Mouse (Mus musculus): ENCODE measurements at regions not wholly inside any gene's neighbourhood (a gene's known extent, or its start where the extent isn't known, plus 50 kb on each side); places are given as distances from the start of the nearest gene placed in this dataset.

GRCm38 (mm10) chr9:112014796-112015195 is 220.9 kb downstream of the Arpp21 start:
- no peak overlapping the region for H3K4me3 ChIP-seq (ENCODE audit: low read depth, low read length)
- H3K27ac ChIP-seq (ENCODE audit: low read depth, low read length), result no peak overlapping the region
- H3K27me3 ChIP-seq (ENCODE audit: control insufficient read depth, insufficient read depth, low read length), result no peaks in the 10 kb centered on the region
- no peaks in the 10 kb centered on the region for H3K9me3 ChIP-seq (ENCODE audit: control insufficient read depth, low read length)
- no peak for ATAC-seq (ENCODE audit: low read depth)
- no peaks in the 10 kb centered on the region for H3K4me1 ChIP-seq (ENCODE audit: control insufficient read depth, insufficient read depth, low read length)
- H3K36me3 ChIP-seq (ENCODE audit: control insufficient read depth, insufficient read depth, low read length), result no peaks in the 10 kb centered on the region
- H3K4me2 ChIP-seq (ENCODE audit: low read depth, low read length), result no peak overlapping the region
- 82% methylated on average over 6 of the region's 6 CpGs for WGBS
- H3K9ac ChIP-seq (replicated peaks; ENCODE audit: low read depth, low read length), result no peak overlapping the region

GRCm38 (mm10) chr9:111994401-111994800 is 241.3 kb downstream of the Arpp21 start:
- 65% methylated on average over 4 of the region's 4 CpGs for WGBS
- H3K4me2 ChIP-seq (ENCODE audit: low read depth, low read length), result no peak overlapping the region
- no peak for ATAC-seq (ENCODE audit: low read depth)
- H3K27me3 ChIP-seq (ENCODE audit: control insufficient read depth, insufficient read depth, low read length), result no peaks in the 10 kb centered on the region
- no peaks in the 10 kb centered on the region for H3K36me3 ChIP-seq (ENCODE audit: control insufficient read depth, insufficient read depth, low read length)
- no peaks in the 10 kb centered on the region for H3K9me3 ChIP-seq (ENCODE audit: control insufficient read depth, low read length)
- no peak overlapping the region for H3K9ac ChIP-seq (replicated peaks; ENCODE audit: low read depth, low read length)
- no peaks in the 10 kb centered on the region for H3K4me1 ChIP-seq (ENCODE audit: control insufficient read depth, insufficient read depth, low read length)
- H3K27ac ChIP-seq (ENCODE audit: low read depth, low read length), result no peak overlapping the region
- no peak overlapping the region for H3K4me3 ChIP-seq (ENCODE audit: low read depth, low read length)

GRCm38 (mm10) chr9:111993844-111994243 is 241.9 kb downstream of the Arpp21 start:
- ATAC-seq (ENCODE audit: low read depth), result no peak
- WGBS, result 42% methylated on average over 4 of the region's 4 CpGs
- no peak overlapping the region for H3K27ac ChIP-seq (ENCODE audit: low read depth, low read length)
- no peaks in the 10 kb centered on the region for H3K9me3 ChIP-seq (ENCODE audit: control insufficient read depth, low read length)
- H3K36me3 ChIP-seq (ENCODE audit: control insufficient read depth, insufficient read depth, low read length), result no peaks in the 10 kb centered on the region
- no peak overlapping the region for H3K4me2 ChIP-seq (ENCODE audit: low read depth, low read length)
- no peaks in the 10 kb centered on the region for H3K4me1 ChIP-seq (ENCODE audit: control insufficient read depth, insufficient read depth, low read length)
- no peak overlapping the region for H3K9ac ChIP-seq (replicated peaks; ENCODE audit: low read depth, low read length)
- H3K27me3 ChIP-seq (ENCODE audit: control insufficient read depth, insufficient read depth, low read length), result no peaks in the 10 kb centered on the region
- H3K4me3 ChIP-seq (ENCODE audit: low read depth, low read length), result no peak overlapping the region

DNA sequence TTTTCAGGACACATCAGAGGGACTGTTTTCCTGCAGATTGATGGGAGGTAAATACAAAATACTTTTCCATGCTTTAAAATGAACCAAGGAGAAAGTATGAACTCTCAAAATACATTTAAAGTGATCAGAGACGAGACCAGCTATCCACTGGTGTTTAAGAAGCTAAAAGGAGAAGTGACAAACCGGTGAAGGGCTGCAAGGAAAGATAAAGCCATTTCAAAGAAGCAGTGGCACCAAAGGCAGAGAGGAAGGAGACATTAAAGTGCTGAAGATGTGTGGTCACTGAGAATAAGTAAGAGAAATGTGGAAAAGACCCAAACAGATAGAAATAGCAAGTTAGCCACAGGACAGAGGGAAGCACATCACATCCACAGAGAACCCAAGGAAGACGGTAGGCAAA is 245.7 kb downstream of the Arpp21 start:
- H3K36me3 ChIP-seq (ENCODE audit: control insufficient read depth, insufficient read depth, low read length), result no peaks in the 10 kb centered on the region
- H3K4me2 ChIP-seq (ENCODE audit: low read depth, low read length), result no peak overlapping the region
- H3K4me1 ChIP-seq (ENCODE audit: control insufficient read depth, insufficient read depth, low read length), result no peaks in the 10 kb centered on the region
- H3K4me3 ChIP-seq (ENCODE audit: low read depth, low read length), result no peak overlapping the region
- no peak overlapping the region for H3K9ac ChIP-seq (replicated peaks; ENCODE audit: low read depth, low read length)
- ATAC-seq (ENCODE audit: low read depth), result no peak
- 84% methylated on average over 3 of the region's 3 CpGs for WGBS
- H3K27ac ChIP-seq (ENCODE audit: low read depth, low read length), result no peak overlapping the region
- no peaks in the 10 kb centered on the region for H3K9me3 ChIP-seq (ENCODE audit: control insufficient read depth, low read length)
- no peaks in the 10 kb centered on the region for H3K27me3 ChIP-seq (ENCODE audit: control insufficient read depth, insufficient read depth, low read length)

- no peak for ATAC-seq (ENCODE audit: low read depth)
- H3K36me3 ChIP-seq (ENCODE audit: control insufficient read depth, insufficient read depth, low read length), result no peaks in the 10 kb centered on the region
- no peak overlapping the region for H3K4me2 ChIP-seq (ENCODE audit: low read depth, low read length)
- no peak overlapping the region for H3K4me3 ChIP-seq (ENCODE audit: low read depth, low read length)
- no peaks in the 10 kb centered on the region for H3K9me3 ChIP-seq (ENCODE audit: control insufficient read depth, low read length)
- 20% methylated on average over 5 of the region's 5 CpGs for WGBS
- H3K4me1 ChIP-seq (ENCODE audit: control insufficient read depth, insufficient read depth, low read length), result no peaks in the 10 kb centered on the region
- no peak overlapping the region for H3K9ac ChIP-seq (replicated peaks; ENCODE audit: low read depth, low read length)
- H3K27me3 ChIP-seq (ENCODE audit: control insufficient read depth, insufficient read depth, low read length), result no peaks in the 10 kb centered on the region
- H3K27ac ChIP-seq (ENCODE audit: low read depth, low read length), result no peak overlapping the region
Measured at GRCm38 (mm10) chr9:111963405-111964037, 272.2 kb downstream of the Arpp21 start.

- H3K27me3 ChIP-seq (ENCODE audit: control insufficient read depth, insufficient read depth, low read length), result no peaks in the 10 kb centered on the region
- no peak for ATAC-seq (ENCODE audit: low read depth)
- no peaks in the 10 kb centered on the region for H3K4me1 ChIP-seq (ENCODE audit: control insufficient read depth, insufficient read depth, low read length)
- no peaks in the 10 kb centered on the region for H3K9me3 ChIP-seq (ENCODE audit: control insufficient read depth, low read length)
- H3K4me3 ChIP-seq (ENCODE audit: low read depth, low read length), result no peak overlapping the region
- H3K27ac ChIP-seq (ENCODE audit: low read depth, low read length), result no peak overlapping the region
- H3K36me3 ChIP-seq (ENCODE audit: control insufficient read depth, insufficient read depth, low read length), result no peaks in the 10 kb centered on the region
- no peak overlapping the region for H3K9ac ChIP-seq (replicated peaks; ENCODE audit: low read depth, low read length)
- 50% methylated on average over 2 of the region's 2 CpGs for WGBS
- no peak overlapping the region for H3K4me2 ChIP-seq (ENCODE audit: low read depth, low read length)
Measured at GRCm38 (mm10) chr9:111957799-111958198, 267.7 kb upstream of the Stac start.

GRCm38 (mm10) chr9:111939271-111940067 is 249.3 kb upstream of the Stac start:
- Histone ChIP-seq H3K27ac (ENCODE audit: low read depth, low read length) (no peak overlapping the region), H3K36me3 (ENCODE audit: control insufficient read depth, insufficient read depth, low read length) (no peaks in the 10 kb centered on the region), H3K27me3 (ENCODE audit: control insufficient read depth, insufficient read depth, low read length) (no peaks in the 10 kb centered on the region), H3K9ac (replicated peaks; ENCODE audit: low read depth, low read length) (no peak overlapping the region), H3K4me1 (ENCODE audit: control insufficient read depth, insufficient read depth, low read length) (no peaks in the 10 kb centered on the region), H3K4me3 (ENCODE audit: low read depth, low read length) (no peak overlapping the region), H3K4me2 (ENCODE audit: low read depth, low read length) (no peak overlapping the region), H3K9me3 (ENCODE audit: control insufficient read depth, low read length) (no peaks in the 10 kb centered on the region)
- no peak for ATAC-seq (ENCODE audit: low read depth)
- 47% methylated on average over 8 of the region's 8 CpGs for WGBS

DNA sequence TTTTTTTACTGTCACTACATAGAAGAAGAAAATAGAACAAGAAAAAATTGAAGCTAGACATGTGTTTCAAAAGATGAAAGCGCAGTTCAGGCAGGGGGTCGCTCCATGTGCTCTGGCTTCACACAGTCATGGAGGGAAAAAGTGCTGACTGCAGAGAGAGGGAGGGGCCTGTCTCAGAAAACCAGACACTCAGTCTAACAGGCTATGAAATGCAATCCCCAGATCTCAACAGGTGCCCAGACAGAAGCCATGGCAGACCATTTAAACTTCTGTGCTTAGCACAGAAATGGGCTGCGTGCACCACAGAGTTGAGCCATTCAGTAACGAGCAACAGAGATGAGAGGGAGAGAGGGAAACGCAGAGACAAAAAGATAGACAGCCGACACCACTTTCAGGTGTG is 242.3 kb upstream of the Stac start:
- Histone ChIP-seq H3K27ac (ENCODE audit: low read depth, low read length) (no peak overlapping the region), H3K27me3 (ENCODE audit: control insufficient read depth, insufficient read depth, low read length) (no peaks in the 10 kb centered on the region), H3K36me3 (ENCODE audit: control insufficient read depth, insufficient read depth, low read length) (no peaks in the 10 kb centered on the region), H3K9me3 (ENCODE audit: control insufficient read depth, low read length) (no peaks in the 10 kb centered on the region), H3K4me3 (ENCODE audit: low read depth, low read length) (no peak overlapping the region), H3K9ac (replicated peaks; ENCODE audit: low read depth, low read length) (no peak overlapping the region), H3K4me1 (ENCODE audit: control insufficient read depth, insufficient read depth, low read length) (no peaks in the 10 kb centered on the region), H3K4me2 (ENCODE audit: low read depth, low read length) (no peak overlapping the region)
- 84% methylated on average over 6 of the region's 6 CpGs for WGBS
- ATAC-seq (ENCODE audit: low read depth), result no peak

GRCm38 (mm10) chr9:111918275-111918940 is 228.3 kb upstream of the Stac start:
- peak; percentile 89; the same call in 1 of the 2 replicates for ATAC-seq (ENCODE audit: low read depth)

More at GRCm38 (mm10) chr9:111918275-111918940, 228.3 kb upstream of the Stac start:
- H3K9ac ChIP-seq (replicated peaks; ENCODE audit: low read depth, low read length), result no peak overlapping the region
- no peaks in the 10 kb centered on the region for H3K27me3 ChIP-seq (ENCODE audit: control insufficient read depth, insufficient read depth, low read length)
- H3K4me3 ChIP-seq (ENCODE audit: low read depth, low read length), result no peak overlapping the region
- whole genome bisulfite sequencing, result 22% methylated on average over 16 of the region's 16 CpGs
- H3K27ac ChIP-seq (ENCODE audit: low read depth, low read length), result no peak overlapping the region
- no peaks in the 10 kb centered on the region for H3K4me1 ChIP-seq (ENCODE audit: control insufficient read depth, insufficient read depth, low read length)
- H3K9me3 ChIP-seq (ENCODE audit: control insufficient read depth, low read length), result no peaks in the 10 kb centered on the region
- no peaks in the 10 kb centered on the region for H3K36me3 ChIP-seq (ENCODE audit: control insufficient read depth, insufficient read depth, low read length)
- no peak overlapping the region for H3K4me2 ChIP-seq (ENCODE audit: low read depth, low read length)
